Mouse (Mus musculus): Measurements from ENCODE around the gene Sema3f.
"Not testable (repeated sequence)": the region's sequence is repeated elsewhere in the genome, so short reads cannot be mapped to it uniquely, and the experiment has no call there.

The Sema3f gene

GRCm38 (mm10) chr9:107692785-107693184 lies 17.5 kb downstream of the Sema3f start:
- DNase-seq (ENCODE audit: low read depth, low spot score), result no peak

DNA sequence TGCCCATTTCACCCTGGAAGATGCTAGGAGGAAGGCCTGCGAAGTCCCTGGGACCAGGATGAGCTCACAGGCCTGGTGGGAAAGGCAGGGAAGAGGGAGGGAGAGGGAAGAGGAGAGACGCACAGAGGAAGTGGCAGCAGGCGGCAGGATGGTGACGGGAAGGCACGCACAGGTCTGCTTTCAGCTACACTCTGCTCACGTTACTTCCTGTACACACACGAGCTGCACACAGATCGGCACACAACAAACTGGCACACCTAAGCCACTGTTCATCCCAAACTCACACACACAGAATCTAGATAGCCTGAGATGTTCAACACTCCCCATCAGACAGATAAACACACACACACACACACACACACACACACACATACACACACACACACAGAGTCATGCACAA lies 19.9 kb downstream of the Sema3f start:
- DNase-seq (ENCODE audit: low read depth, low spot score), result no peak

- no peak for DNase-seq (ENCODE audit: low read depth, low spot score)
Measured at GRCm38 (mm10) chr9:107688939-107689338, 21.3 kb downstream of the Sema3f start.

DNA sequence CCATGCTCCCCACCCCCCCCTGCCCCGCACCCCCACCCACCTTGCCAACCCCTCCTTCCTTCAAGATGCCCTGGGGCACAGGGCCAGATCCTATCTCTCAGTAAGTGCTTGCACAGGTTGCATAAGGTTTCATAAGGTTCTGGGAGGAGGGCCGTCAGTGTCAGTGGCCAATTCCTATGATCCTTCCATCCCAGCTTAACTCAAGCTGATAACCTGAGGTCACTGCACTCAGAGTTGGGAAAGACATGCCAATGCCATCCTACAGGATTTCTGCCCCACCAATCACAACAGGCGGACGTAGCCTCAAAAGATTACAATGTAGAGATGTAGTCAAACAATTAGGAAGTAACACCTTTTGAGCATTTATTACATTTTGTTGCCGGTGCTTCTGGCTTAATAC lies 21.9 kb downstream of the Sema3f start:
- no peak for DNase-seq (ENCODE audit: low read depth, low spot score)

DNA sequence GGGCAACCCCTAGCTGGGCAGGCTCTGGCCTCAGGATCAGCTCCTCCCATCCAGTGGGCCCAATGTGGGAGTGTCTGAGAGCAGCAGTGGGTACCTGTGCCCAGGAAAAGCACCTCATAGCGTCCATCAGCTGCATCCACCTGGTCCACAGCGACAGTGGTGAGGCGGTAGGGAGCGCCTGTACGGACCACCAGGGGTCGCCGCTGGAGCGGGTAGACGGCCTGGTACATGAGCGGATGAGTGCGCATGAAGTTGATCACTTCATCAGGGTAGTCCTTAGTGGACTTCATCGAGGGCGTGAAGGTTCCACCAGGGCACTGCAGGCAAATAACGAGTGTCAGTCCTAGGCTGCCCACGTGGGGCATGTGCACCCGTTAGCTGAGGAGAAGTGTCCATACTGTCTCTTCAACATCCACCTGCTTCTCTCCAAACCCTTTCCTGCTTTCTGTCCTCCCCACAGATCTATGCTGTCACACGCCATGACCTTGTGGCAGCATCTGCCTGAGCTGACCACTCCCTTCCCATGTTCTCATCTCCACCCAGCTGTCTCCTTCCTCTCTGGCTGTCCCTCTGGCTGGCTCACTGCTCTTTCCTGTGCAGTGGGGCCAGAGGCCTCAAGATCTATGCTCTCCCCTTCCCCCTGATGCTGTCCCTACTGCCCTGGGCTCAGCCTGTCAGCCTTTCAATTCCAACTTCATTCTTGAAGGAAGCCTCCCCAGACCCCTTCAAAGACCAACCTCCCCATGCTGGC lies 24.9 kb downstream of the Sema3f start:
- DNase-seq (ENCODE audit: low read depth, low spot score), result no peak

GRCm38 (mm10) chr9:107682405-107682804 lies 27.9 kb downstream of the Sema3f start:
- no peak for DNase-seq (ENCODE audit: low read depth, low spot score)

- no peak for DNase-seq (ENCODE audit: low read depth, low spot score)
Measured at GRCm38 (mm10) chr9:107679501-107679900, 30.8 kb downstream of the Sema3f start, which contains the start of gene Gnat1. Gnat1 (minus strand) TSS chr9:107679712.

GRCm38 (mm10) chr9:107678861-107679260 lies 31.4 kb downstream of the Sema3f start:
- no peak for DNase-seq (ENCODE audit: low read depth, low spot score)

DNA sequence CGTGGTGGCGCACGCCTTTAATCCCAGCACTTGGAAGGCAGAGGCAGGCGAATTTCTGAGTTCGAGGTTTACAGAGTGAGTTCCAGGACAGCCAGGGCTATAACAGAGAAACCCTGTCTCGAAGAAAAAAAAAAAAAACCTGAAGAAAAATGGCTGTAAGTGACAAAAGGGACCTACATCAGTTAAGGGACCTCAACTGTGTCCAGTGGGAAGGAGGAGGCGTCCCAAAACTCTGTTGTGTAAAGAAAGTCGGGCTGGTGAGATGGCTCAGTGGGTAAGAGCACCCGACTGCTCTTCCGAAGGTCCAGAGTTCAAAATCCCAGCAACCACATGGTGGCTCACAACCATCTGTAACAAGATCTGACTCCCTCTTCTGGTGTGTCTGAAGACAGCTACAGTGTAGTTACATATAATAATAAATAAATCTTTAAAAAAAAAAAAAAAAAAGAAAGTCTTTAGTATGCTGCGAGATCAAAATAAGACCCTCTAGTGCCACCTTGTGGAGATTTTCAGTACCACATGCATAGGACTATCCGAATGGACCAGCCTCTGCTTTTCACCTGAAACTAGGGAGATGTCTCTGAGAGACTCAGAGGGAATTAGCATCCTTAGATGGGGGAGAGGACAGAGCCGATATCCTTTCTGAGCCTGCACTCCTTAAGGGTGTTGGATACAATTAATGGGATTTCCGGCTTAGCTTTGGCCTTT lies 32.3 kb downstream of the Sema3f start:
- not testable (repeated sequence) for DNase-seq (ENCODE audit: low read depth, low spot score)

DNA sequence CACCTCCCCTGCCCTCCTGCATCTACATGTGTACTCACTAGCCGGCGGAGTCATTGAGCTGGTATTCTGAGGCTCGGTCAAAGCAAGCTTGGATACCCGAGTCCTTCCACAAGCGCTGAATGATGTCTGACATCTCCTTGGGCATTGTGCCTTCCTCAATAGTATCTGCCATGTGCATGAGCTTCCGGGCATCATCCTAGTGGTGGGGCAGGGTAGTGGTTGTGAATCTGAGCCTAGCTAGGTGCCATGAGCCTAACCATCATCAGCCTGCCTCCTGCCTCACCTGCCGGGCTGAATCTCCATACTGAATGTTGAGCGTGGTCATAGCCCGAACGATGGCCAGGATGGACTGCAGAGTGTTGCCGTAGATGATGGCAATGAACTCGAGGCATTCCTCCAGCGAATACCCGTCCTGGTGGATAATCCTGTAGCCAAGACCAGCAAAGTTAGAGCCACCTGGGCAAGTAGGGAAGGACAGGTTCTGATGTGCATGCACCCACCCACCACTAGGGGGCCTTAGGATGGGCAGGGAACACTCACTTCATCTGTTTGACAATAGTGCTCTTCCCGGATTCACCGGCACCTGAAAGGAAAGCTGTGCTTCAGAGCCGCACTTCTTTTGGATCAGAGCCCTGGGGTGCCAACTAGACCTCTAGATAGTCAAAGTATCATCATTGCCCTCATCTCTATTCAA lies 33.0 kb downstream of the Sema3f start:
- peak; percentile 80 for DNase-seq (ENCODE audit: low read depth, low spot score)

- DNase-seq (ENCODE audit: low read depth, low spot score), result no peak
Measured at GRCm38 (mm10) chr9:107676302-107676701, 34.0 kb downstream of the Sema3f start.

DNA sequence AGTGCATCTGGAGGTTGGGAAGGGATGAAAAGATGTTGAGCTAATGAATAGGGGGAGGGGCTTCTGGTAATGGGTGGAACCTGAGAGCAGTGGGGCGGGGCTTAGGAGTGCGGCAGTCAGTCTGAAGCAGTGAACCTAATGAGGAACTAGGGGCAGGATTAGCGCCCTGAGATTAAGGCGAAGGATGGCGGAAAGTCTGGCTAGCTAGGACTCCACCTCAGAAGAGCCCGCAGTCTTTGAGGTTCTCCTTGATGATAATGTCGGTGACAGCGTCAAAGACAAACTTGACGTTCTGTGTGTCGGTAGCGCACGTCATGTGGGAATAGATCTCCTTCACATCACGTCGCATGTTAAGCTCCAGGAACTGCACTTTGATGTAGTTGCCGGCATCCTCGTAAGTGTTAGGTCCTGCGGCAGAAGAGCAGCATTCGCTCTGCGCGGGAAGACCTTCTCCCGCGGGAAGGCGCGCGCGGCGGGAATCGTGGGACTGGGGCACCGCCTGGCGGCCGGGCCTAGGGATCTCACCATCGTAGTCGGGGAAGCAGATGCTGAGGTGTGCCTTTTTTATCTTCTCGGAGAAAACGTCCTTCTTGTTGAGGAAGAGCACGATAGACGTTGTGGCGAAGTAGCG lies 34.5 kb downstream of the Sema3f start:
- peak; percentile 62 for DNase-seq (ENCODE audit: low read depth, low spot score)

DNA sequence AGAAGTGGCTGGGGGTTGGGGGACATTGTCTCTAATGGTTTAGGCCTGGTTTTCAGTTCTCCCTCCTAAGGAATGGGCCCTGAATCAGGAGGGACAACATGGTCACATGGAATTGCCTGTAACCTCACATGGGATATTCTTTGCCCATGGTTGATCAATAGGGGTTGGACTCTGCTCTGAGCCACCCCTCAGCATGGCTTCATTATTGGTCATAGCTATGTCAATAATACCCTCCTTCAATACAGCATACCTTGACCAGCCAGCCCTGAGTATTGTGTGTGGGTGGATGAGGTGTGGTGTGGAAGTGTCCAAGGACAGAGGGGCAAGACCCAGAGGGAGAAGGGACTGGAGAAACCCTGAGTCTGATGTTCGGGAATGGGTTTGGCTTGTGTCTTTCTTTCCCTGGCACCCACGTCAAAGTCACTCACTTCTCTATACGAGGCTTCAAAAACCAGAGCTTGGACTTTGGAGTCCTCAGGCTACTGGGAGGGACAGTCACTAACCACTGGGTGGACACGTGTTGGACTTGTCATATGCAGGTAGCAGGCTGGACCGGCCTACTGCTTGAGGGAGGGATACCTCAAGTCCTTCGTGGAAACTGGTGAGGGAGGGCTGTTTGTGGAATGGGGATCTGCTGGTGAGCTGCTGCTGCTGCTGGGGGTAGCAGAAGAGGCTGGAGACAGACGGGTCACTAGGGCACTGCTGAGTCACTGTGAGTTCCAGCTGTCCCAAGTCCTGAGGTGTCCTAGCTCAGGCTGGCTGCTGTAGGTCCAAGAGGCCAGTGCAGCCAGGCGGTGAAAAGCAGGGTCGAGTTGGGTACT lies 35.5 kb downstream of the Sema3f start:
- DNase-seq (ENCODE audit: low read depth, low spot score), result no peak

GRCm38 (mm10) chr9:107670259-107670658 lies 40.0 kb downstream of the Sema3f start:
- DNase-seq (ENCODE audit: low read depth, low spot score), result no peak

DNA sequence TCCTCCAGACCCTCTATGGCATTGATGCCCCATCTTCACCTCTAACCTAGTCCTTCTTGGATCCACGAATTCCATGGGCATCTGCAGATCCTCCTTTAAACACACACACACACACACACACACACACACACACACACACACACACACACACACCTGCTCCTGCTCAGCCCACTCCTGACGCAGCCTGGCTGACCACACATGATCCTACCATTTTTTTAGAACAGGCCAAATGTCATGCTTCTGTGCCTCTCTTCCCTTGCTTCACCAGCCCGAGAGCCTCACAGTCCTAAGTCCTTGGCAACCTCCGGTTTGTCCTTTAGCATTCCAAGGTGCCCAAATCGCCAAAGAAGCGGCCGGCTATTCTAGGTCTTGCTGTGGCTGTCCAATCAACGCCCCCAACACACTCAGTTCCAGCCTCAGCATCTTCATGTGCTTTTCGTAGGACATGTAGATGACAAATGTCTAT lies 40.8 kb downstream of the Sema3f start, which contains the start of gene Slc38a3:
TSS of gene Slc38a3 (minus strand) at position 51 of the 466 bp plus-strand sequence.
- no peak for DNase-seq (ENCODE audit: low read depth, low spot score)

DNA sequence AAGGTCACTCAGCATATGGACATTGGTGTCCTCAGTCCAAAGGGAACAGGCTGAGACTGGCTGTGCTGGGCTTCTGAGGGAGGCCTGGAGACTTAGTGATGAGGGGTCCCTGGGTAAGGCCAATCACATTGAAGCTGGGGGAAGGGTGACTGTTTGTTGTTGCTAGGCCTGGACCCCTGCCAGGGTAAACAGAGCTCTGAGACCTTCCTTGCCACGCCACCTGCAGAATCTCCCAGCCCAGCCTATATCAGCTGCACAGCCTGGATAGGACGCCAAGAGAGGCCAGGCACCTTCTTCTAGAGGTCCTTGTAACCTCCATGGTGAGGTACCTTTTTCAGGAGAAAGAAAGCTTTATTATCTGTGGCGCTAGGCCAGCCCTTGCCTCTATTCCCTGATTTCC lies 41.4 kb downstream of the Sema3f start:
- DNase-seq (ENCODE audit: low read depth, low spot score), result no peak

- no peak for DNase-seq (ENCODE audit: low read depth, low spot score)
Measured at GRCm38 (mm10) chr9:107668011-107668410, 42.3 kb downstream of the Sema3f start.

- no peak for DNase-seq (ENCODE audit: low read depth, low spot score)
Measured at GRCm38 (mm10) chr9:107667219-107667618, 43.1 kb downstream of the Sema3f start.

DNA sequence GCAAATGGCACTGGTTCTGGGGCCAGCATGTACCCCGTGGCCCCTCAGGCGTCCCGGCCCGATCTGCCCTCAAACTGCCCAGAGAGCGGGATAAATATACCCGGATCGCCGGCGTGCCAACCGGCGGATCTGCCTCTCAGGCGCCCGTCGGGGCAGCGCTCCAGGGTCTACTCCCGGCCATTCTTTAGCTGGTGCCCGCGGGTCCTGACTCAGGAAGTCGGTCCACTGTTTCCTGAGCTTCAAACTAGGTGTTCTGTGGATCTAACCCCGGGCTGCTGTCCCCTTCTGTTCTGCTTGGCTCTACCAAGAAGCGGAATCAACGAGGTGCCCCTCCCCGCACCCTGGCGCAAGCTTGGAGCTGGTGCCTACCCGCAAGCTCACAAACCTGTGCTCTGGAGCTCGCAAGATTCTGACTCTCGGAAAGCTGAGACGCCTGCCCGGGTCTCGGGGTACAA lies 43.5 kb downstream of the Sema3f start:
- DNase-seq (ENCODE audit: low read depth, low spot score), result no peak

GRCm38 (mm10) chr9:107665308-107665707 lies 45.0 kb downstream of the Sema3f start:
- DNase-seq (ENCODE audit: low read depth, low spot score), result no peak

DNA sequence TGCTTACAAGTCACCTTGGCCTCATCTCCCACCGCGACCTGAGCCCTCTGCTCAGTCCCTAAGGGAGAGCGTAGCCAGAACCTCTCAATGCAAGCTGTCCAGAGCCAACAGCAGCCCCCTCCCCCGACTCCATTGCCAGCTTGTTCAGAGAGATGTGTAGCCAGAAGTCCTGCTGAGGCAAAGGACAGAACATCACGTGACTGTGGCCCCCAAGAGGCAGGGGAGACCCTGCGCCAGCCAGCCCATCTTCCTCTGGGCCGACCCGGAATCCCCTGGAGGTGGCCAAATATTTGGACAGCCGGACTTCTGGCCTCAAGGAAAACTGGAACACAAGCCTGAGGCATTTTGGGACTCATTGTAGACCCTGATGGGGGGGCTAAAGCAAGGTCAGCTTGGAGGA lies 46.8 kb downstream of the Sema3f start:
- DNase-seq (ENCODE audit: low read depth, low spot score), result no peak
